ENCODE assay signal across 8 mouse cellular contexts in the genomic region with DNA sequence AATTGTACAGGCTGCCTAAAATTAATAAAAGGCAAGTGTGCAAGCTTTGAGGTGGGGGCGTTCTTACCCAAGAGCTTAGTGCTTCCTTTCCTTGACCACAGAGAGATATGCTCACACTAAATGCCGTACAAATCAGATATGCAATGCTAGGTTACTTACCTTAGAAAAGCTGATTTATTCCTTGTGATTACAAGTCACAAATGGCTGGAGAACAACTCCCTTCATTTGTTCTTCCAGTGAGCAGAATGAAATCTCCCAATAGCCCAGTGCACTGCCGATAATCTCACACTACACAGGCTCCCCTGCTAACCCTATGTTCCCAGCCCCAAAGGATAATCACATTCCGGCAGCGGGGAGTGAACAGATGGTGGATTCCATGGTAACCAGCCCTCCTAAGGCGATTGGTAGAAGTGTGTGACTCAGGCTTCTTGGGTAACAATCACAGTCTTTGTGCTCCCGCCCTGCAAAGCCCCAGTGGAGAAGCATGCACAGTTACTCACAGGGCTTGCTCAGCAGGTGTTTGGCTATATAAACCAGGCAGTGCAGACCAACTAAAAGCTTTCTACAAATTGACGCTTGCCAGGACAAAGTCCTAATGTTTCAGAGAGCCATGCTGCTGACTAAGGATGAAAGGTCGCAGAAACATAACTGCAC. TPM values are rescaled to one million over a fixed set of nuclear protein-coding genes. Genes with fewer than 3 reads are reported as not detected.
A peak's percentile ranks its signal among the peaks of the same experiment; 100 is the strongest.
DNase-seq lines count a peak whose midpoint lies in the region; ATAC-seq and TF ChIP-seq lines count a peak whose summit lies in the region.

No protein-coding gene starts in this region.

- H3K4me3 ChIP-seq in embryonic facial prominence, embryonic 11.5 days (ENCODE audit: low read depth, low read length), result peak overlapping the region; percentile 27
- peak overlapping the region; percentile 36 for H3K4me3 ChIP-seq in heart, embryonic 10.5 days
- no peak overlapping the region for H3K4me3 ChIP-seq in kidney, embryonic 14.5 days (ENCODE audit: low read length)
- peak overlapping the region; percentile 20 for H3K4me3 ChIP-seq in limb, embryonic 11.5 days (ENCODE audit: low read depth, low read length)
- H3K4me3 ChIP-seq in myocyte, result no peak overlapping the region

- H3K4me2 ChIP-seq in embryonic facial prominence, embryonic 11.5 days (ENCODE audit: low read depth, low read length), result peak overlapping the region; percentile 19; the same call in 1 of the 2 replicates
- H3K4me2 ChIP-seq in kidney, embryonic 14.5 days (replicated peaks; ENCODE audit: low read depth, low read length), result 0 out of 2 replicates have a peak overlapping the region, but pooled peaks have one; percentile 2
- peak overlapping the region; percentile 26; the same call in 1 of the 2 replicates for H3K4me2 ChIP-seq in limb, embryonic 11.5 days (ENCODE audit: low read depth, severe bottlenecking)
- H3K4me2 ChIP-seq in myocyte (ENCODE audit: low read depth), result peak overlapping the region; percentile 65

- ATAC-seq in embryonic facial prominence, embryonic 11.5 days (replicated peaks; ENCODE audit: insufficient number of reproducible peaks, low FRiP score, low TSS enrichment, low read depth), result peak; percentile 99
- peak; percentile 99 for ATAC-seq in kidney, embryonic 14.5 days (ENCODE audit: low FRiP score, low TSS enrichment)
- ATAC-seq in limb, embryonic 11.5 days (ENCODE audit: insufficient number of reproducible peaks, low FRiP score, low TSS enrichment, low read depth), result peak; percentile 100

- no peaks in the 10 kb centered on the region for H3K79me2 ChIP-seq in myocyte (ENCODE audit: control insufficient read depth, insufficient read depth)

- H3K27me3 ChIP-seq in embryonic facial prominence, embryonic 11.5 days (ENCODE audit: control insufficient read depth, insufficient read depth, low read length), result no peaks in the 10 kb centered on the region
- H3K27me3 ChIP-seq in heart, embryonic 10.5 days (ENCODE audit: insufficient read depth, poor library complexity, severe bottlenecking), result no peaks in the 10 kb centered on the region
- no peaks in the 10 kb centered on the region for H3K27me3 ChIP-seq in kidney, embryonic 14.5 days (ENCODE audit: control insufficient read depth, insufficient read depth, low read length)
- H3K27me3 ChIP-seq in limb, embryonic 11.5 days (ENCODE audit: control insufficient read depth, insufficient read depth, low read length), result no peaks in the 10 kb centered on the region
- H3K27me3 ChIP-seq in myocyte (ENCODE audit: control insufficient read depth, insufficient read depth, insufficient read length), result no peaks in the 10 kb centered on the region

- no peaks in the 10 kb centered on the region for H3K36me3 ChIP-seq in embryonic facial prominence, embryonic 11.5 days (replicated peaks; ENCODE audit: control insufficient read depth, insufficient read depth, low read depth, low read length)
- no peaks in the 10 kb centered on the region for H3K36me3 ChIP-seq in heart, embryonic 10.5 days
- H3K36me3 ChIP-seq in kidney, embryonic 14.5 days (ENCODE audit: control insufficient read depth, insufficient read depth, low read length), result no peaks in the 10 kb centered on the region
- H3K36me3 ChIP-seq in limb, embryonic 11.5 days (ENCODE audit: control insufficient read depth, insufficient read depth, low read length), result no peaks in the 10 kb centered on the region
- H3K36me3 ChIP-seq in myocyte (ENCODE audit: control insufficient read depth, insufficient read depth), result no peaks in the 10 kb centered on the region

- no peaks in the 10 kb centered on the region; the same call in 1 of the 2 replicates for H3K4me1 ChIP-seq in embryonic facial prominence, embryonic 11.5 days (ENCODE audit: control insufficient read depth, insufficient read depth, low read length)
- peaks cover 12% of the 10 kb centered on the region; the same call in 1 of the 2 replicates for H3K4me1 ChIP-seq in heart, embryonic 10.5 days
- H3K4me1 ChIP-seq in kidney, embryonic 14.5 days (ENCODE audit: control insufficient read depth, insufficient read depth, low read length), result no peaks in the 10 kb centered on the region; the same call in 1 of the 2 replicates
- no peaks in the 10 kb centered on the region for H3K4me1 ChIP-seq in limb, embryonic 11.5 days (ENCODE audit: control insufficient read depth, insufficient read depth, low read length)

- no peak for TF ChIP-seq POLR2A in myocyte (IDR thresholded peaks at IDR 0.05; ENCODE audit: insufficient read length, low read depth)

- DNase-seq in gastrocnemius, adult 18-20 months (ENCODE audit: low spot score), result peak; percentile 37
- no peak for DNase-seq in gastrocnemius, adult 8-10 months (ENCODE audit: low spot score in 2 of 2)
- peak; percentile 93 for DNase-seq in embryonic facial prominence, embryonic 11.5 days (ENCODE audit: low spot score)
- DNase-seq in heart, embryonic 10.5 days (ENCODE audit: low spot score), result peak; percentile 90
- peak; percentile 84 for DNase-seq in limb, embryonic 11.5 days (ENCODE audit: low spot score)
- peak; percentile 84 for DNase-seq in yolk sac, embryonic 10.5 days (ENCODE audit: low spot score)

- peak overlapping the region; percentile 54 for H3K27ac ChIP-seq in embryonic facial prominence, embryonic 11.5 days (replicated peaks; ENCODE audit: low read depth, low read length)
- no peak overlapping the region for H3K27ac ChIP-seq in heart, embryonic 10.5 days
- no peak overlapping the region; the same call in 1 of the 2 replicates for H3K27ac ChIP-seq in kidney, embryonic 14.5 days (ENCODE audit: low read depth, low read length)
- peak overlapping the region; percentile 38; the same call in 1 of the 2 replicates for H3K27ac ChIP-seq in limb, embryonic 11.5 days (replicated peaks; ENCODE audit: low read depth, low read length)

- whole genome bisulfite sequencing in embryonic facial prominence, embryonic 11.5 days, result 6% methylated on average over 9 of the region's 9 CpGs
- 10% methylated on average over 9 of the region's 9 CpGs for WGBS in heart, embryonic 10.5 days
- WGBS in kidney, embryonic 14.5 days, result 16% methylated on average over 9 of the region's 9 CpGs
- WGBS in limb, embryonic 11.5 days, result 13% methylated on average over 9 of the region's 9 CpGs

- no peaks in the 10 kb centered on the region for H3K9me3 ChIP-seq in embryonic facial prominence, embryonic 11.5 days (replicated peaks; ENCODE audit: control insufficient read depth, low read length)
- no peaks in the 10 kb centered on the region for H3K9me3 ChIP-seq in heart, embryonic 10.5 days
- H3K9me3 ChIP-seq in kidney, embryonic 14.5 days (ENCODE audit: control insufficient read depth, low read length), result no peaks in the 10 kb centered on the region
- H3K9me3 ChIP-seq in limb, embryonic 11.5 days (ENCODE audit: control insufficient read depth, low read length), result no peaks in the 10 kb centered on the region

- no peak overlapping the region for H3ac ChIP-seq in myocyte (ENCODE audit: control insufficient read depth, insufficient read length)

- no peak overlapping the region; the same call in 1 of the 2 replicates for H3K9ac ChIP-seq in embryonic facial prominence, embryonic 11.5 days (replicated peaks; ENCODE audit: low read length)
- no peak overlapping the region for H3K9ac ChIP-seq in kidney, embryonic 14.5 days (ENCODE audit: low read depth, low read length)
- H3K9ac ChIP-seq in limb, embryonic 11.5 days (ENCODE audit: low read length), result no peak overlapping the region

TF ChIP-seq in myocyte, 11 proteins besides CTCF, POLR2A, EP300 and RAD21:
- no peak for TF ChIP-seq E2F4 (IDR thresholded peaks at IDR 0.05; ENCODE audit: insufficient read depth)
- TF ChIP-seq CEBPB (IDR thresholded peaks at IDR 0.05; ENCODE audit: insufficient read depth, poor library complexity, severe bottlenecking), result no peak
- peak in 2 of 3 experiments; percentile 53 to 65 for TF ChIP-seq MYOD1 (IDR thresholded peaks at IDR 0.05; ENCODE audit: control insufficient read depth in 1 of 3, insufficient read length in 2 of 3, low read depth in 2 of 3)
- no peak for TF ChIP-seq TCF12 (IDR thresholded peaks at IDR 0.05; ENCODE audit: insufficient read depth, poor library complexity, severe bottlenecking)
- TF ChIP-seq MYOG (IDR thresholded peaks at IDR 0.05; ENCODE audit: control insufficient read depth in 1 of 3, insufficient read depth in 1 of 3, insufficient read length in 2 of 3, low read depth in 2 of 3), result peak in 1 of 3 experiments; percentile 56
TF ChIP-seq in myocyte: peak in this region for 2.

RNA-seq across cellular contexts. Expression of a gene that starts 40.3 kb away (rescaled TPM):
- 10 to 100 TPM; 19.9 to 22.7 TPM for total RNA-seq in gastrocnemius, adult 18-20 months (2021)
- 10 to 100 TPM; 21.3 to 30.5 (median 24.0) TPM for total RNA-seq in gastrocnemius, adult 8-10 months (2022)
- 5.4 and 7.1 TPM in 2 replicates for polyA plus RNA-seq in embryonic facial prominence, embryonic 11.5 days (2014; fragmentation: Nextera tagmentation; extraction: Ambion mirVana)
- 7.3 and 8.9 TPM in 2 replicates for polyA plus RNA-seq in heart, embryonic 10.5 days (2016; fragmentation: Nextera tagmentation; extraction: Ambion mirVana)
- polyA plus RNA-seq in kidney, embryonic 14.5 days (2014; fragmentation: Nextera tagmentation; extraction: Ambion mirVana), result 11.7 and 16.2 TPM in 2 replicates
- 10.1 and 10.2 TPM in 2 replicates for polyA plus RNA-seq in limb, embryonic 11.5 days (2014; fragmentation: Nextera tagmentation; extraction: Ambion mirVana)
- polyA plus RNA-seq in myocyte (2012; fragmentation: generic; extraction: Trizol), result 0.11 TPM

Comparison
In these comparisons a context has a peak if more than half of its experiments do, and no peak if none do; other contexts are left out.
1. DNase-seq: peak in gastrocnemius, adult 18-20 months (single experiment), embryonic facial prominence, embryonic 11.5 days (single experiment), heart, embryonic 10.5 days (single experiment), limb, embryonic 11.5 days (single experiment) and yolk sac, embryonic 10.5 days (single experiment); none in gastrocnemius, adult 8-10 months (0 of 2).
2. H3K27ac ChIP-seq: peak in embryonic facial prominence, embryonic 11.5 days (single experiment) and limb, embryonic 11.5 days (single experiment); none in heart, embryonic 10.5 days (single experiment) and kidney, embryonic 14.5 days (single experiment).
3. H3K4me2 ChIP-seq: peak in every context shown above with its lines; median percentile 65 in myocyte; 26 in limb, embryonic 11.5 days; 19 in embryonic facial prominence, embryonic 11.5 days; 2 in kidney, embryonic 14.5 days.
4. H3K4me3 ChIP-seq: peak in embryonic facial prominence, embryonic 11.5 days (single experiment), heart, embryonic 10.5 days (single experiment) and limb, embryonic 11.5 days (single experiment); none in kidney, embryonic 14.5 days (single experiment) and myocyte (single experiment).
5. Peak in every context shown above with its lines, with median percentiles within 50 percentile points of each other: ATAC-seq.